Mouse (Mus musculus) frontal cortex, postnatal 25 days (tissue): ENCODE results near the gene Cntfr.

ENCODE experiments used
- DNase-seq, 2 experiments: peaks; one replicate each; pipeline ENCODE4 v3.0.0; 2022; ENCODE audit warnings: low spot score in 2 of 2

Gene Cntfr

GRCm38 (mm10) chr4:41612166-41612565 is 84.7 kb downstream of the Cntfr start:
- DNase-seq: no peak

GRCm38 (mm10) chr4:41610594-41610980 is 86.3 kb downstream of the Cntfr start:
- no peak for DNase-seq

GRCm38 (mm10) chr4:41609681-41610593 is 87.0 kb downstream of the Cntfr start:
- no peak for DNase-seq
